Mouse (Mus musculus): ENCODE measurements around the gene Pgm5. TPM values are rescaled to one million over a fixed set of nuclear protein-coding genes. Genes with fewer than 3 reads are reported as not detected.

Pgm5 gene
- polyA plus RNA-seq, 1 experiment from 2014 or later = 0.96 TPM

DNA sequence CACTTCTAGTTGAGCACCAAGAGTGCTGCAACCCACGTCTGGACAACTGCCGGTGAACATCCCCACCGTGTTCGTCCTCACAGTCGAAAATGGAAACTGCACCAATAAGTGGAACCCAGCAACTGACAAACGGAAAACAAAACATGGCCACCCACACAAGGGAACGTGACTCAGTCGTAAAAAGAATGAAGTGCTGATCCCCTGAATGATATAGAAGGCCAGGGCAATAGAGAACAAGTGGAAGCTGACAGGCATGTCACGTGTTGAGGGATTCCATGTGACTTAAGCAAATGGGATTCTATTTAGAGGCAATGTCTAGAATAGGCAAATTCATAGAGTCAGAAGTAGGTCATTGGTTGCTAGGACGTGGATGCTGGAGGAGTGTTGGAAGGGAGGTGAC, 137.3 kb downstream of the Pgm5 start:
- Histone ChIP-seq H3K4me1 (replicated peaks; ENCODE audit: insufficient read depth, low read length) (no peaks in the 10 kb centered on the region), H3K4me2 (ENCODE audit: low read length) (no peak overlapping the region), H3K27ac (no peak overlapping the region), H3K9me3 (replicated peaks; ENCODE audit: low read length) (no peaks in the 10 kb centered on the region), H3K36me3 (ENCODE audit: insufficient read depth, low read length) (no peaks in the 10 kb centered on the region), H3K9ac (ENCODE audit: low read depth, low read length) (no peak overlapping the region), H3K4me3 (replicated peaks; ENCODE audit: low read depth, low read length) (no peak overlapping the region), H3K27me3 (ENCODE audit: insufficient read depth, low read length) (no peaks in the 10 kb centered on the region)
- DNase-seq (ENCODE audit: low spot score) (no peak), ATAC-seq (replicated peaks; ENCODE audit: low FRiP score, low read depth) (no peak)
- TF ChIP-seq CTCF (IDR thresholded peaks at IDR 0.05; ENCODE audit: low read depth) = no peak
- WGBS = 54% methylated on average over 10 of the region's 10 CpGs

DNA sequence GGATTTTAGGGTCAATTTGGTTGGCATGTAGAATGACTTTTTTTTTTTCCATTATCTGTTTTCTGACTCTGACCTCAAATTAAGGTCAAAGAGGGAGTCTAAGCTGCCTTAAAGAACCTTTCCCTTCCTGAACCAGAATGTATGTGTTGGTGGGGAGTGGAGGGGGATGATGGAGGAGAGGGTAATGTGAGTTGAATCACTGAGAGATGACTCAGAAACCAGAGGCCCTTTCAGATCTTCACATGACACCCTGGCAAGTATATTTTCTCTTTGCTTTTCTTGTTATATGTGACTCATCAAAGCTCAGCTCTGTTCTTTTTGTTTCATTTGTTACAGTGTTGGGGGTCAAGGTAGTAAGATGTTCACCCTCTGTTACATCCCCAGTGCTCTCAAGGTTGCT, 141.2 kb downstream of the Pgm5 start:
- no peaks in the 10 kb centered on the region for H3K9me3 ChIP-seq (replicated peaks; ENCODE audit: low read length)
- H3K4me3 ChIP-seq (replicated peaks; ENCODE audit: low read depth, low read length) = no peak overlapping the region
- H3K36me3 ChIP-seq (ENCODE audit: insufficient read depth, low read length) = no peaks in the 10 kb centered on the region
- no peaks in the 10 kb centered on the region for H3K27me3 ChIP-seq (ENCODE audit: insufficient read depth, low read length)
- ATAC-seq (replicated peaks; ENCODE audit: low FRiP score, low read depth) (no peak), DNase-seq (ENCODE audit: low spot score) (no peak)
- no peak overlapping the region for H3K27ac ChIP-seq
- H3K4me2 ChIP-seq (ENCODE audit: low read length) = no peak overlapping the region
- no peak for TF ChIP-seq CTCF (IDR thresholded peaks at IDR 0.05; ENCODE audit: low read depth)
- H3K9ac ChIP-seq (ENCODE audit: low read depth, low read length) = no peak overlapping the region
- H3K4me1 ChIP-seq (replicated peaks; ENCODE audit: insufficient read depth, low read length) = no peaks in the 10 kb centered on the region

DNA sequence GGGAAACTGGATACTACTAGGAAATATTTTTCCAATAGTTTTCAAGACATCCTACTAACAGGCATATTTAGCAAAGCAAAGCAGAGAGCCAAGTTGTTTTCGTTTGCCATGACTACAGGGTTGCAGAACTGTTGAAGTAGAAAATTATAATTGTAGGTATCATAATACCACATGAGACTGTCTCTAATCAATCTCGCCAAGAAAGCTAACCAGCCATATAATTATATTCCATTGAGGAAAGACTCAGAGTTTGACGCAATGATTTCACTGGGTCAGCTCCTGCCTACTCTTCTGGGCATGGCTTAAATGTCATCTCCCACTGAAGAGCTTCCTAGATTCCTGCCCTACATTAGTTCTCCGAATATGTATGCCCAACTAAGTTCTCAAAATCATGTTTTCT, 142.2 kb downstream of the Pgm5 start:
- Histone ChIP-seq H3K27me3 (ENCODE audit: insufficient read depth, low read length) (no peaks in the 10 kb centered on the region), H3K9me3 (replicated peaks; ENCODE audit: low read length) (no peaks in the 10 kb centered on the region), H3K4me2 (ENCODE audit: low read length) (no peak overlapping the region), H3K9ac (ENCODE audit: low read depth, low read length) (no peak overlapping the region), H3K4me3 (replicated peaks; ENCODE audit: low read depth, low read length) (no peak overlapping the region), H3K4me1 (replicated peaks; ENCODE audit: insufficient read depth, low read length) (no peaks in the 10 kb centered on the region), H3K36me3 (ENCODE audit: insufficient read depth, low read length) (no peaks in the 10 kb centered on the region), H3K27ac (no peak overlapping the region)
- ATAC-seq (replicated peaks; ENCODE audit: low FRiP score, low read depth) (no peak), DNase-seq (ENCODE audit: low spot score) (no peak)
- 80% methylated on average over 4 of the region's 4 CpGs for WGBS
- no peak for TF ChIP-seq CTCF (IDR thresholded peaks at IDR 0.05; ENCODE audit: low read depth)

DNA sequence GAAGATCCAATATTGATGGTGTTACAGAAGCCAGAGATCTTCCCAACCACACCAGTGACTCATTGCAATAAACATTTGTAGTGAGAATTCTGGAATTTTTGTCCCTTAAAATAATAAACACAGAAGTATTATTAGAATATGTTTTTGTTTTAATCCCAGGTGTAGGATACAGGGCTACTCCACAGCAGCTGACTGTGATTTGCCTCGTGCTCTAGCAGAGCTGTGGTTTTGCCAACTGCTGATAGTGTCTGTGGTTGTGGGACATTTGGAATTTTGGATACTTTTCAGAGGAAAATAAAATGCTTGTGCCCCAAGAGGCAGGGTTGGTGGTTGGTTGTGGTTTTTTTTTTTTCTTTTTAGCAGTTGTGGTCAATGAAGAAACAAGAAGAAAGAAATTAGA, 143.6 kb downstream of the Pgm5 start:
- 84% methylated on average over 1 of the region's 1 CpGs for WGBS
- H3K4me3 ChIP-seq (replicated peaks; ENCODE audit: low read depth, low read length) = no peak overlapping the region
- H3K9me3 ChIP-seq (replicated peaks; ENCODE audit: low read length) = no peaks in the 10 kb centered on the region
- no peak overlapping the region for H3K9ac ChIP-seq (ENCODE audit: low read depth, low read length)
- H3K27ac ChIP-seq = no peak overlapping the region
- no peak for ATAC-seq (replicated peaks; ENCODE audit: low FRiP score, low read depth)
- TF ChIP-seq CTCF (IDR thresholded peaks at IDR 0.05; ENCODE audit: low read depth) = no peak
- no peaks in the 10 kb centered on the region for H3K27me3 ChIP-seq (ENCODE audit: insufficient read depth, low read length)
- H3K4me2 ChIP-seq (ENCODE audit: low read length) = no peak overlapping the region
- H3K36me3 ChIP-seq (ENCODE audit: insufficient read depth, low read length) = no peaks in the 10 kb centered on the region
- no peaks in the 10 kb centered on the region for H3K4me1 ChIP-seq (replicated peaks; ENCODE audit: insufficient read depth, low read length)
- no peak for DNase-seq (ENCODE audit: low spot score)

GRCm38 (mm10) chr19:24716303-24717097, 145.2 kb downstream of the Pgm5 start:
- no peak overlapping the region for H3K27ac ChIP-seq

DNA sequence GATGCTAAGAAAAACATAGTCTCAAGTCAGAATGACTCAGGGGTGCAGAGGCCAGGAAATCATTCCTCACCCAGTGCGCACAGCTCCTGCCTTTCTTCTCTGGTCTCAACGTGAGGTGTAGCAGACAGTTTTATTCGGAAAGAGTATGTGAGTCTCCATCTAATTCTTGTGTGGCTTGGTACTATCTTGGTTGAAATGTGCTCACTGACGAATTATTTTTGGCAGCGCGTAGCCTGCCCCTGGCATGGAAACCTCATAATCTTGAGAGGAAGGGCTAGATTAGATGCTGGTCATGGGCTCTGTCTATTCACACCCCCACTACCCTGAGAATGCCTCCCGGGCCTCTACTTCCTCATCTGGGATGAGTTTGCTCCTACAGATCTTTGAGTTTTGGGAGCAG, 153.6 kb downstream of the Pgm5 start:
- no peak overlapping the region for H3K27ac ChIP-seq
- no peaks in the 10 kb centered on the region for H3K9me3 ChIP-seq (replicated peaks; ENCODE audit: low read length)
- 69% methylated on average over 7 of the region's 7 CpGs for WGBS
- no peaks in the 10 kb centered on the region for H3K27me3 ChIP-seq (ENCODE audit: insufficient read depth, low read length)
- no peak overlapping the region for H3K4me2 ChIP-seq (ENCODE audit: low read length)
- no peak overlapping the region for H3K4me3 ChIP-seq (replicated peaks; ENCODE audit: low read depth, low read length)
- TF ChIP-seq CTCF (IDR thresholded peaks at IDR 0.05; ENCODE audit: low read depth) = no peak
- ATAC-seq (replicated peaks; ENCODE audit: low FRiP score, low read depth) (no peak), DNase-seq (ENCODE audit: low spot score) (no peak)
- no peak overlapping the region for H3K9ac ChIP-seq (ENCODE audit: low read depth, low read length)
- H3K36me3 ChIP-seq (ENCODE audit: insufficient read depth, low read length) = no peaks in the 10 kb centered on the region
- no peaks in the 10 kb centered on the region for H3K4me1 ChIP-seq (replicated peaks; ENCODE audit: insufficient read depth, low read length)

More at GRCm38 (mm10) chr19:24716303-24717097, 145.2 kb downstream of the Pgm5 start:
- Histone ChIP-seq H3K4me2 (ENCODE audit: low read length) (no peak overlapping the region), H3K27me3 (ENCODE audit: insufficient read depth, low read length) (no peaks in the 10 kb centered on the region), H3K9me3 (replicated peaks; ENCODE audit: low read length) (no peaks in the 10 kb centered on the region), H3K36me3 (ENCODE audit: insufficient read depth, low read length) (no peaks in the 10 kb centered on the region), H3K4me1 (replicated peaks; ENCODE audit: insufficient read depth, low read length) (no peaks in the 10 kb centered on the region), H3K9ac (ENCODE audit: low read depth, low read length) (no peak overlapping the region), H3K4me3 (replicated peaks; ENCODE audit: low read depth, low read length) (no peak overlapping the region)
- TF ChIP-seq CTCF (IDR thresholded peaks at IDR 0.05; ENCODE audit: low read depth) = no peak
- WGBS = 62% methylated on average over 7 of the region's 7 CpGs
- ATAC-seq (replicated peaks; ENCODE audit: low FRiP score, low read depth) (no peak), DNase-seq (ENCODE audit: low spot score) (no peak)
